Mouse (Mus musculus) hindbrain, embryonic 14.5 days (tissue): ENCODE results near the gene Itprid2. TPM values are rescaled to one million over a fixed set of nuclear protein-coding genes. Genes with fewer than 3 reads are reported as not detected.
A peak's percentile ranks its signal among the peaks of the same experiment; 100 is the strongest.

Experiments
- ATAC-seq: fragments of 200-750 bp; cut with Nextera tagmentation; 2 replicates; pipeline ENCODE4 v1.8.0; 2017; ENCODE audit warnings: moderate number of reproducible peaks, mild to moderate bottlenecking, moderate TSS enrichment, moderate library complexity; ENCODE audit not compliant: low FRiP score
- DNase-seq: peaks from one replicate; pipeline ENCODE4 v3.0.0-alpha.2; 2015; ENCODE audit warnings: low spot score
- H3K27ac ChIP-seq: fragments of 300-500 bp; sonication (generic); 2 replicates; pipeline ENCODE4 v1.5.1; 2014; ENCODE audit warnings: mild to moderate bottlenecking, moderate library complexity
- H3K27me3 ChIP-seq: fragments of 300-500 bp; sonication (generic); 2 replicates; pipeline ENCODE4 v1.6.1; 2014; ENCODE audit warnings: mild to moderate bottlenecking, low read length, mixed read lengths; ENCODE audit not compliant: control insufficient read depth, insufficient read depth
- H3K36me3 ChIP-seq: fragments of 300-500 bp; sonication (generic); replicated peaks from 2 replicates; pipeline ENCODE4 v1.6.1; 2014; ENCODE audit not compliant: control insufficient read depth, insufficient read depth
- H3K4me1 ChIP-seq: fragments of 300-500 bp; sonication (generic); replicated peaks from 2 replicates; pipeline ENCODE4 v1.6.1; 2014; ENCODE audit warnings: antibody characterized with exemption, low read length, mixed read lengths; ENCODE audit not compliant: control insufficient read depth, insufficient read depth
- H3K4me2 ChIP-seq: fragments of 300-500 bp; sonication (generic); replicated peaks from 2 replicates; pipeline ENCODE4 v1.6.1; 2014; ENCODE audit warnings: mild to moderate bottlenecking, moderate library complexity
- H3K4me3 ChIP-seq: fragments of 300-500 bp; sonication (generic); replicated peaks from 2 replicates; pipeline ENCODE4 v1.5.1; 2014; ENCODE audit warnings: mild to moderate bottlenecking, low read length
- H3K9ac ChIP-seq: fragments of 300-500 bp; sonication (generic); 2 replicates; pipeline ENCODE4 v1.6.1; 2014
- H3K9me3 ChIP-seq: fragments of 300-500 bp; sonication (generic); 2 replicates; pipeline ENCODE4 v1.6.1; 2016; ENCODE audit warnings: low read length; ENCODE audit not compliant: control insufficient read depth
- WGBS: fragments of 180-500 bp; shearing (Covaris S2); extraction: QIAGEN DNeasy Blood & Tissue Kit; methylation state at CpG from one replicate; pipeline ENCODE4 v1.1.7; 2014; 5-methylcytosine and 5-hydroxymethylcytosine counted together
- polyA plus RNA-seq: library from polyadenylated mRNA; unstranded; fragments of >200 nt; fragmentation: Nextera tagmentation; extraction: Ambion mirVana; gene quantifications from 2 replicates; pipeline ENCODE4 v1.2.1, GENCODE M21; 2014

Gene Itprid2
- polyA plus RNA-seq, 1 experiment from 2014 or later, result 6.7 TPM

- no peak for ATAC-seq
- Histone ChIP-seq H3K4me2 (no peak overlapping the region), H3K9ac (no peak overlapping the region), H3K36me3 (no peaks in the 10 kb centered on the region), H3K4me3 (no peak overlapping the region), H3K27me3 (no peaks in the 10 kb centered on the region), H3K27ac (no peak overlapping the region), H3K9me3 (no peaks in the 10 kb centered on the region), H3K4me1 (no peaks in the 10 kb centered on the region)
- no peak for DNase-seq
- 82% methylated on average over 8 of the region's 8 CpGs for WGBS
Measured at GRCm38 (mm10) chr2:79608301-79609074, 26.7 kb upstream of the Itprid2 start.

GRCm38 (mm10) chr2:79610894-79611293, 24.3 kb upstream of the Itprid2 start:
- Histone ChIP-seq H3K4me1 (no peaks in the 10 kb centered on the region), H3K4me2 (no peak overlapping the region), H3K36me3 (no peaks in the 10 kb centered on the region), H3K27me3 (no peaks in the 10 kb centered on the region), H3K4me3 (no peak overlapping the region), H3K9ac (no peak overlapping the region), H3K9me3 (no peaks in the 10 kb centered on the region), H3K27ac (no peak overlapping the region)
- WGBS, result 74% methylated on average over 3 of the region's 3 CpGs
- ATAC-seq (no peak), DNase-seq (no peak)

GRCm38 (mm10) chr2:79618145-79618544, 17.0 kb upstream of the Itprid2 start:
- Histone ChIP-seq H3K4me1 (no peaks in the 10 kb centered on the region), H3K9ac (no peak overlapping the region), H3K27ac (no peak overlapping the region), H3K9me3 (no peaks in the 10 kb centered on the region), H3K36me3 (no peaks in the 10 kb centered on the region), H3K27me3 (no peaks in the 10 kb centered on the region), H3K4me3 (no peak overlapping the region), H3K4me2 (no peak overlapping the region)
- DNase-seq, result no peak
- 89% methylated on average over 2 of the region's 2 CpGs for WGBS
- no peak for ATAC-seq

GRCm38 (mm10) chr2:79618614-79619568, 16.3 kb upstream of the Itprid2 start:
- Histone ChIP-seq H3K36me3 (no peaks in the 10 kb centered on the region), H3K27me3 (no peaks in the 10 kb centered on the region), H3K27ac (no peak overlapping the region), H3K4me2 (no peak overlapping the region), H3K4me3 (no peak overlapping the region), H3K9me3 (no peaks in the 10 kb centered on the region), H3K4me1 (no peaks in the 10 kb centered on the region), H3K9ac (no peak overlapping the region)
- ATAC-seq (no peak), DNase-seq (no peak)
- 86% methylated on average over 6 of the region's 6 CpGs for WGBS

GRCm38 (mm10) chr2:79623256-79623655, 11.9 kb upstream of the Itprid2 start:
- Histone ChIP-seq H3K9ac (no peak overlapping the region), H3K27me3 (no peaks in the 10 kb centered on the region), H3K4me2 (no peak overlapping the region), H3K27ac (no peak overlapping the region), H3K4me3 (no peak overlapping the region), H3K9me3 (no peaks in the 10 kb centered on the region), H3K36me3 (no peaks in the 10 kb centered on the region), H3K4me1 (no peaks in the 10 kb centered on the region)
- WGBS, result 94% methylated on average over 4 of the region's 4 CpGs
- DNase-seq (no peak), ATAC-seq (no peak)

GRCm38 (mm10) chr2:79627624-79628023, 7.5 kb upstream of the Itprid2 start:
- Histone ChIP-seq H3K27ac (no peak overlapping the region), H3K4me2 (no peak overlapping the region), H3K4me3 (no peak overlapping the region), H3K4me1 (no peaks in the 10 kb centered on the region), H3K36me3 (no peaks in the 10 kb centered on the region), H3K9me3 (no peaks in the 10 kb centered on the region), H3K9ac (no peak overlapping the region), H3K27me3 (no peaks in the 10 kb centered on the region)
- WGBS, result 79% methylated on average over 1 of the region's 1 CpGs
- ATAC-seq (no peak), DNase-seq (no peak)

- no peaks in the 10 kb centered on the region for H3K27me3 ChIP-seq
Measured at GRCm38 (mm10) chr2:79630231-79630630, 4.9 kb upstream of the Itprid2 start.

GRCm38 (mm10) chr2:79635426-79636291, 507 bp downstream of the Itprid2 start:
- peak overlapping the region; percentile 91 for H3K4me2 ChIP-seq
- peak; percentile 49 for DNase-seq
- H3K9ac ChIP-seq, result peak overlapping the region; percentile 80
- no peaks in the 10 kb centered on the region for H3K27me3 ChIP-seq
- peak overlapping the region; percentile 83 for H3K27ac ChIP-seq
- 0 out of 2 replicates have a peak, but pooled peaks cover 5% of the 10 kb centered on the region for H3K36me3 ChIP-seq
- no peaks in the 10 kb centered on the region for H3K9me3 ChIP-seq
- peak overlapping the region; percentile 83 for H3K4me3 ChIP-seq
- under 1% methylated on average over 62 of the region's 83 CpGs for WGBS
- H3K4me1 ChIP-seq, result peaks cover 12% of the 10 kb centered on the region
- peak; percentile 88 for ATAC-seq

More at GRCm38 (mm10) chr2:79630231-79630630, 4.9 kb upstream of the Itprid2 start:
- no peak overlapping the region for H3K4me2 ChIP-seq
- no peaks in the 10 kb centered on the region for H3K4me1 ChIP-seq
- no peak overlapping the region for H3K27ac ChIP-seq
- no peak for DNase-seq
- WGBS, result 72% methylated on average over 2 of the region's 2 CpGs
- no peaks in the 10 kb centered on the region for H3K9me3 ChIP-seq
- ATAC-seq, result no peak
- H3K4me3 ChIP-seq, result no peak overlapping the region
- H3K36me3 ChIP-seq, result no peaks in the 10 kb centered on the region
- no peak overlapping the region for H3K9ac ChIP-seq
